Mouse (Mus musculus) lung, adult 2 months (tissue): ENCODE data around the gene Mx1.

Experiments
- CTCF ChIP-seq: fragments of 200-500 bp; IDR thresholded peaks from 2 replicates; pipeline ENCODE4 v1.5.1; 2011; ENCODE audit warnings: mild to moderate bottlenecking, low read length, control low read depth; ENCODE audit not compliant: insufficient read depth
- POLR2A ChIP-seq: fragments of 200-500 bp; IDR thresholded peaks from 2 replicates; pipeline ENCODE4 v1.6.1; 2011; ENCODE audit warnings: low read depth, mild to moderate bottlenecking, control low read depth, low read length, borderline replicate concordance; ENCODE audit errors: extremely low read depth

DNA sequence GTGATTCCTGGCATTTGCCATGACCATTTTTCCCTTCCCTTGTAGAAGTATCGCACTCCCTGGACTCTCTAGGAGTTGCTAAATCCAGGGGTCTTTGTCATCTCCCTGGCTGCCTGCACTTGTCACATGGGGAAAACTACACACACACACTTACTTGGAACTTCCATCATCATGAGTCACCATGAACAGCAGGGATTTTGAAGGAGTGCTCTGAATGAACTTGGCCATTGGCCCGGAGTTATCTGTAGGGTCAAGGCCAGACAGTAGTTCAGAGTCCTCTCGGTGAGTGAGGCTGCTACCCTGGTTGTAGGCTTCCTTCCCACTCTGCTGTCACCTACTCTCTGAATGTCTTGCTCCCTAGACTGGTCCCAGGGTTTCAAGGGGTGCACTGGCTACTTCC lies 12.9 kb upstream of the Mx1 start:
- TF ChIP-seq POLR2A (no peak), CTCF (no peak)
